Mouse (Mus musculus) lung, adult 18-20 months (tissue): ENCODE results near the gene Cygb.
"Not testable (repeated sequence)": the region's sequence is repeated elsewhere in the genome, so short reads cannot be mapped to it uniquely, and the experiment has no call there.

Source experiments
- DNase-seq, 2 experiments: peaks; one replicate each; pipeline ENCODE4 v3.0.0; 2022; ENCODE audit warnings: mixed read lengths in 2 of 2

The Cygb gene

GRCm38 (mm10) chr11:116654255-116654821, at the start of gene Cygb:
Gene Cygb, minus strand, starts transcription at chr11:116654313.
- no peak for DNase-seq

- DNase-seq: peak; percentile 53 to 70
Measured at GRCm38 (mm10) chr11:116701377-116701841, 47.3 kb upstream of the Cygb start.

GRCm38 (mm10) chr11:116697521-116697920, 43.4 kb upstream of the Cygb start:
- DNase-seq: no peak

- DNase-seq: no peak
Measured at GRCm38 (mm10) chr11:116696426-116696825, 42.3 kb upstream of the Cygb start.

GRCm38 (mm10) chr11:116695194-116695880, 41.2 kb upstream of the Cygb start:
- DNase-seq: peak in 1 of 2 experiments; percentile 34

- peak; percentile 47 to 67 for DNase-seq
Measured at GRCm38 (mm10) chr11:116694250-116695193, 40.4 kb upstream of the Cygb start.

- DNase-seq: no peak
Measured at GRCm38 (mm10) chr11:116693899-116694249, 39.8 kb upstream of the Cygb start.

GRCm38 (mm10) chr11:116690701-116691575, 36.8 kb upstream of the Cygb start:
- DNase-seq: peak in 1 of 2 experiments; percentile 42

GRCm38 (mm10) chr11:116689622-116690021, 35.5 kb upstream of the Cygb start:
- DNase-seq: no peak

GRCm38 (mm10) chr11:116687897-116688296, 33.8 kb upstream of the Cygb start:
- DNase-seq: no peak

GRCm38 (mm10) chr11:116685729-116686128, 31.6 kb upstream of the Cygb start:
- DNase-seq: no peak

- no peak for DNase-seq
Measured at GRCm38 (mm10) chr11:116683777-116684176, 29.7 kb upstream of the Cygb start.

GRCm38 (mm10) chr11:116682501-116683144, 28.5 kb upstream of the Cygb start:
- peak in 1 of 2 experiments; percentile 50 for DNase-seq

- no peak for DNase-seq
Measured at GRCm38 (mm10) chr11:116681147-116681546, 27.0 kb upstream of the Cygb start.

- DNase-seq: no peak
Measured at GRCm38 (mm10) chr11:116680321-116681091, 26.4 kb upstream of the Cygb start.

GRCm38 (mm10) chr11:116679148-116679547, 25.0 kb upstream of the Cygb start:
- DNase-seq: no peak

GRCm38 (mm10) chr11:116677711-116678441, 23.8 kb upstream of the Cygb start:
- DNase-seq: no peak

GRCm38 (mm10) chr11:116676175-116676976, 22.3 kb upstream of the Cygb start:
- no peak for DNase-seq

- DNase-seq: not testable (repeated sequence)
Measured at GRCm38 (mm10) chr11:116675429-116675828, 21.3 kb upstream of the Cygb start.
